Mouse (Mus musculus): Measurements from ENCODE around the gene Cd22.
A peak's percentile ranks its signal among the peaks of the same experiment; 100 is the strongest.
"Not testable (repeated sequence)": the region's sequence is repeated elsewhere in the genome, so short reads cannot be mapped to it uniquely, and the experiment has no call there.

The Cd22 gene

DNA sequence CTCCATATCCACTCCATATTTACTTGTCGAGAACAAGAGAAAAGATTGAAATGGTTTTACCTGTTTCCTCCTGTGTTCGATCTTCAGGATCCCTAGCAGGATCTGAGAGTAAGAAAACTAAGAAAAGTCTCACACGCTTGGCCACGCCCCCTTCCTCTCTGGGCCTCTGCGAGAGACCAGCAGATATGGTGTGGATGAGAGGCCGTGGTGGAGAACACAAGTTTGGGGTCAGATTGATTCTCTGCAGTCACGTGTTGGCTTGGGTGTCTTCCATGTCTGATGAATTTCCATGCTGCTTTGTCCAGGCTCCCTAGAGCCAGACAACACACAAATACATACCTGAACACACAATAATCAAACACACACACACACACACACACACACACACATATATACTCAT, at the start of gene Cd22:
Gene Cd22, minus strand, starts transcription at position 167 of the 400 bp plus-strand sequence.
- no peak for DNase-seq (ENCODE audit: inconsistent ontology term)

DNA sequence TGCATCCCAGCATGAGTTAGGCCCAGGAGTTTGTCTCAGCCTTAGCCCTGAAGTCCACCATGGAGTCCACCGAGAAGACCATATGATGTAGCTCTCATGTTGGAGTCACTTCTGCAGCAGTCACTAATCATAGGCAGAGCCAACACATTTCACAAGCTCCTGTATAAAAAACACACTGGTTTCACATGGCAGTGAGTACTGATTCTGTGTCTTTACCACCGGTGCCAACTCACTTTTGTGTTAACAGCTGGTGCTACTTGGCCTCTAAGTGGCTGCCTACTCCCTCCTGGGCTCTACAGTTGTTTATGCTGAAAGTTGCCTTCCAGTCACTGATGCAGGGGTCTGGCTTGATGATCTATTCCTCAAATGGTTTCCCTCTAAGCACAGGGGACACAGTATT, 44.4 kb upstream of the Cd22 start, which contains the start of gene Hamp2:
Gene Hamp2, minus strand, starts transcription at position 101 of the 400 bp plus-strand sequence.
- DNase-seq (ENCODE audit: inconsistent ontology term), result not testable (repeated sequence)

DNA sequence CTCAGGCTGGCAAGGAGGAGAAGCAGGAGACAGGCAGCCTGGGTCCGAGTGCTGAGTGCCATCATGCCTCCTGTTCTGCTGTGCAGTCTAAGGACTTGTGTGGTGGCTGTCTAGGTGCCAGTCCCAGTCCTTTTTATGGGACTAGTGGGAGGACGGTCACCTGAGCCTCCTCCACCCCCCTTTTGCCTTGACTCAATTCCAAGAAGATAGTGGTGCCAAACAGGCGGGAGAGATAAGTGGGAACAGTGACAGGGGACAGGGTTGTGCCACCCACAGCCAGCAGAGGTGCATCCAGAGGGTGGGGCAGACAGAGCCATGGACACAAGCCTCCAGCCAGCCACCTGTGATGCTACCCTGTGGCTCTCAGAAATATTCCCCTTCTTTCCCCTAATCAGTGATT, 43.9 kb upstream of the Cd22 start:
- no peak for DNase-seq (ENCODE audit: inconsistent ontology term)

DNA sequence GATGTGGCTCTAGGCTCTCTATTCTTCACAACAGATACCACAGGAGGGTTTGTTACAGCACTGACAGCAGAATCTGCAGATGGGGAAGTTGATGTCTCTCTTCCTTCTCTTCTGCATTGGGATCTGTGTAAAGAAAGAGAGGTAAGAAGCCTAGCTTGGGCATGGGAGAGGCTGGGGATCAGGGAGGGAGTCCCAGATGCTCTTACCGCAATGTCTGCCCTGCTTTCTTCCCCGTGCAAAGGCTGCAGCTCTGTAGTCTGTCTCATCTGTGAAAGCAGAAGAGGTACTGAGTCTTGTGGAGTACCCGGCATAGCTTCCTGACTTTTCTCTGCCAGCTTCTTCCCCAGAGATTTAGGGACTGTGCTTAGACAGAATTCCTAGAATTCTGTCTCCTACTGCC, 42.3 kb upstream of the Cd22 start:
- not testable (repeated sequence) for DNase-seq (ENCODE audit: inconsistent ontology term)

DNA sequence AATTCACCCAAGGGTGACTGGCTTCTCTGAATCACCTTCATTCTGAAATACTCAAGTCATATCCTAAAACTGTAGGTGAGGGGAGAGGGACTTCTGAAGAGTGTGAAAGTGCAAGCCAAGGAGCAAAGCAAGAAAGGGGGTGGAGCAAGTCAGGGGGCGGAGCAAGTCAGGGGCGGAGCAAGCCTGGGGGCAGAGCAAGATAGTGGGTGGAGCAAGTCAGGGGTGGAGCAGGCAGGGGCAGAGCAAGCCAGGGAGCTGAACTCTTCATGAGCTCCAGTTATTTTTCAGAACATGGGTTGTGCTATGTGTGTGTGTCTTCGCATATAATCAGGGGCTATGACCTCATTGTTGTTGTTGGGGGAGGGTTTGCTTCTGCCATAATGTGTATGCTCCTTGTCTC, 40.1 kb upstream of the Cd22 start:
- DNase-seq (ENCODE audit: inconsistent ontology term), result no peak

DNA sequence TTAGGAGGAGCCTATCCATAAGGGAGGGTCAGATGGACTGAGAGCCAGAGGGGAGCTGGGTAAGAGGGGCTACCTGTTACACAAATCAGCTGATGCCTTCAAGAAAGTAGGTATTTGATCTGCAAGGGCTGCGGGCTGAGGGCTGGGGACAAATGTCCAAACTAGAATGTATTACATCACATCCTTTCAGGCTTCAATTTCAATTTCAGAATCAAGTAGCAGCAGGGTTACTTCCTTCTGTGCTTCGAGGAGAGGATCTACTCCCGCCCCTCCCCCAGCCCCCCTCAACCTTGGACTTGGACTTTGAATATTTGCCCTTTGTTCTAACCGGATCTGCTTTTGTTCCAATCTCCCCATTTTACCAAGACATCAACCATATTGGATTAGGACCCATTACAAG, 37.1 kb upstream of the Cd22 start:
- DNase-seq (ENCODE audit: inconsistent ontology term), result no peak

DNA sequence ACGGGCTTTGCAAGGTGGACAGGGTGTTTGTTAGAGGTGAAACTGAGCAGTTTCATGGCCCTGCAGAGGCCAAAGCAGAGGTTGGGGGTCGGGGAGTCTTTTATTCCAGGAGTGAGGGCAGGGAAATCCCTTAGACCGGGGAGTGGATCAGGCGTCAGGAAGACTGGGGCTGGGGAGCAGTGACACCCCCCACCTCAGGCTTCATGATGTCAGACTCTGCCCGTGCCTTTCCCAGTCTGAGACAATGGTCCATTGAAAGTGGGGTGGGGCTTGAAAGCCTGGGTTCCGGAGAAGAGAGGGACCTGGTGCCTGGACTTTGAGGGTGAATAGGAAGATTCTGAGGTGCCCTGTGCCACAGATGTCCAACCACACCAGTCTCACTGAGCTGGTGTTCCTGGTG, 36.6 kb upstream of the Cd22 start:
- DNase-seq (ENCODE audit: inconsistent ontology term), result no peak

DNA sequence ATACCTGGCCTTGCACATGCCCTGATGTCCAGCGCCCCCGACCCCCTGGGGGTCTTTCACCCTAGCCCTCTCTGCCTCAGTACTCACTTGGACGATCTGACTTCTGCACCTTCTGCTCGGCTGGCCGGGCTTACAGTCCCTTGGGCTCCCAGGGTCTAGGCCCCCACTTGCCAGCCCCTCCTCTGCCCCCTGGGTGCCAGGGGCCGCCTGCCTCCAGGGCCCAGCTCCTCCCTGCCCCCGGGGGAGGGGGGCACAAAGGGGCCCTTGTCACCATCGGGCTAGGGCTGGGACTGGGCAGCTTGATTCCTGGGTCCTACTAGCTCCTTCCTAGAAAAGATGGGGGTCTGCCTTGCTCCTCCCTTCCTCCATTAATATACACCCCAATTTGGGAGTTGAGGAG, 34.6 kb upstream of the Cd22 start, which contains the start of gene Mag:
Gene Mag, minus strand, starts transcription at position 142 of the 400 bp plus-strand sequence.
- no peak for DNase-seq (ENCODE audit: inconsistent ontology term)

DNA sequence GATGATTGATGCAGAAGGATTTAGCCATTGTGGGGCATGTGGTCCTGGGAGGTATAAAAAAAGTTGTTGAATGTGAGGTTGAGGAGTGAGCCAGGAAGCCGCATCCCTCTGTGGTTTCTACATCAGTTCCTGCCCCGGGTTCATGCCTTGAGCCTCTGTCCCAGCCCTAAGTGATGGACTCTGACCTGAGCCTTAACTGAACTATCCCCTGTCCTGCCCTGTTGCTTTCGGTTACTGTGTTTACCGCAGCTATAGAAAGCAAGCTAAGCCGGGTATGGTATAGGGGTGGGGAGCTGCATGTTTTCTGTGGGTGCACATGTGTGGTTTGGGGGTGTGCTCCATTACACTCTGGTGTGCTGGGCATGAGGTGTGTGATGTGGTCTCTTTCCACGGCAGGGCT, 29.6 kb upstream of the Cd22 start:
- DNase-seq (ENCODE audit: inconsistent ontology term), result no peak

DNA sequence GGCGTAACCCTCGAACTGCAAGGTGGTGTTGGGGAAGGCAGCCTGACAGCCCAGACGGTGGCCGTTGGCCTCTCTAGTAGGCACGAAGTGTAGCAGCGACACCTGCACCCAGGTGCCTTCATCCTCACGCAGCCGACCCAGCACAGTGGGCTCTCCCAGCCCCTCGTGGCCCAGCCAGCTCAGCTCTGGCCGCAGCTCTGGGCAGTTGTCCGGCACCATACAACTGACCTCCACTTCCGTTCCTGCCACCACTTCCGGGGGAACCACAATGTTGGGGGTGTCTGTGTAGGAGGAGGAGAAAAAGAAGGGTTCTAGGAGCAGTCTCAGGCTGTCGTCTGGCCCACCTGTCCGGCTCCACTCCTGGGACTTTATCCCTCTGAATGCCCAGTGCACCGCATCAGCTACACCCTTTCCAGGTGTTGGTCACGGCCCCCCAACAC, 28.9 kb upstream of the Cd22 start:
- no peak for DNase-seq (ENCODE audit: inconsistent ontology term)

DNA sequence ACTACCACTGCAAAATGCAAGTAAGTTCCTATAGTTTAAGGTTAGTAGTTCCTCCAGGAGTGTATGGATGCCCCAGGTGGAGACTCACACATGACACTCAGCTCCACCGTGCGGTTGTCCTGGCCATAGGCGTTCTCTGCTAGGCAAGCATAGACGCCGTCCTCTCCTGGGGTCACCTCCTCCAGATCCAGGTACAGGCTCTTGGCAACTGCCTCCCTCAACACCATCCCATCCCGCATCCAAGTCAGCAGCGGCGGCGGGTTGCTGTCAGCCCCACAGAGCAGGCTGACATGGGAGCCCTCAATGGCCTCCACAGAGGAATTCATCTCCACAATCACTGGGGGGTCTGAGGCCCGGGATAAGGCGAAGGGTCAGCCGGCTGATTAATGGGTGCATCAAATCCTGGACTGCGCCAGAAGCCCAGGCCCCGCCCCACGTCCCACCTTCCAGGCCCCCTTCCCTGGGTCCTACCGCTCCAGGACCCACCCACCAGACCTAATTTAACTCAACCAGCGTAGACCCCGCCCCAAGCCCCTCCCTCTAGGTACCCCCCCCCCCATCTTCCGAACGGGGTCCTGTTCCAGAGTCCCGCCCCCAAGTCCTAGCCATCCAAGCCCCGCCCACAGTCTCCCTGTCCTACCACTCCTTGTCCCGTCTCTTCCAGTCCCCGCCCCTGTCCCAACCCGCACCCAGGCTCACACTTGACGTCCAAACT, 28.3 kb upstream of the Cd22 start:
- peak; percentile 14 for DNase-seq (ENCODE audit: inconsistent ontology term)

DNA sequence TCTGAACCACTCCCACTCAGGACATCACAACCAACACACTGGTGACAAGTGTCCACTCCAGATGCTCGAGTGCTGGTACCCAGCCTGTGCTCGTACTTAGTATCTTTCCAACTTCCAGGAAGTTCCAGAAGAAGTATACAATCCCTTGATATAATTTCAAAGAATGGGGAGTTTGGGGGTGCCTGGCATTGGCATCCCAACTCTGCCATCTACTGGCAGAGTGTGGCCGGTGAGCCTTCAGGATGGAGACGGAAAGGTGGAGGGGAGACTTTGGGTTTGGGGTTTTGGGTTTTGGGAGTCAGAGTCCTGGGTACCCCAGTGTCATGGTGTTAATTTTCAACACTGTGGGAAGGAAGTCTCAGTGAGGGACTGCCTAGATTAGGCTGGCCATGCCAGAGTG, 23.9 kb upstream of the Cd22 start:
- no peak for DNase-seq (ENCODE audit: inconsistent ontology term)

DNA sequence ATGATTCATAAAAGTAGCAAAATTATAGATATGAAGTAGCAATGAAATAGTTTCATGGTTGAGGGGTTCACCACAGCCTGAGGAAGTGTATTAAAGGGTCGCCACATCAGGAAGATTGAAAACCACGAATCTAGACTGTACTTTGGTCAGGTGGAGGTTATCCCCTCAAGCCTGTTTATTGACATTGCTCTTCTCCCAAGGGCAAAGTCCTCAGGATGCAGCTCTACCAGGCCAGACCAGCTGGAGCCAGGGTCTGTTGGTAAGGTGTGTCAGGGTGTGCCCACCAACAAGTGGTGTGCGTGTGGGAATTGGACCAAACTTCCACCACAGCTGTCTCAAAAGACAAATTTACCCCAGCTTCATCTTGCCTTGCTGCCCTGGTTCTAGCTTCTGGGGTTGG, 15.1 kb upstream of the Cd22 start:
- DNase-seq (ENCODE audit: inconsistent ontology term), result no peak

DNA sequence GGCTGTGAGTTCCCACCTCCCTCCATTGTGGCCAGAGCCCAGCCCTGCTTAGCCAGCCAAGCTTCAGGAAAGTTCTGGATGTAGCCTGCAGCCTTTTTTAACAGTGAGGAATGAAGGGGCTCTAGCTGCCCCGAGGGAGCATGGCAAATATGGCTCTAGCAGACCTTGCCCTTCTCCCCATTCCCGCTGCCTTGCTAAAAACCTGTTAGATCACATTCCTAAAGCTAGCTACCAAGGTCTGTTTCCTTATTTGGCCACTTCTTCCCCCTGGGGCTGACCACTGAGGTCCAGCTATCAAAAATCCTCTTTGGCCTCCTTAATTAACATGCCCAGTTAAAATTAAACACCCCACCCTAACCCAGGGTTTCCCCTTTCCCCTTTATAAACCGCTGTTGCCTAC, 12.4 kb upstream of the Cd22 start:
- no peak for DNase-seq (ENCODE audit: inconsistent ontology term)

DNA sequence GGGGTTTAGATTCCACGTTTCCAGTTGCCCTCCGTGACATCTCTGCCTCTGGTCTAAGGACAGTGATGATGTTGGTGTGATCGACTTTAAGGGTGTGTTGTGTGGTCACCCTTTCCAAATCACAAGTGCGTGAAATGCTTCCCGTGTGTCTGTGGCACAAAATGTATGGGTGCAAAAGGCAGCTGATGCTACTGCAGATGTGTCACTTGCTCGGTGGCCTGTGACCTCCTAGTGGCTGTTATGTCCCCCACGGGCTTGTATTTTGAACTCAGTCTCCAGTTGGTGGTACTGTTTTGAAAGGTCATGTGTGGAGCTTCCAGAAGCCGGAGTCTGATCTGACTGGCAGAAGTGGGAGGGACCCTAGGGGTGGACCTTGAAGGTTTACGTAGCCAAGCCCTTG, 11.6 kb upstream of the Cd22 start:
- DNase-seq (ENCODE audit: inconsistent ontology term), result no peak

DNA sequence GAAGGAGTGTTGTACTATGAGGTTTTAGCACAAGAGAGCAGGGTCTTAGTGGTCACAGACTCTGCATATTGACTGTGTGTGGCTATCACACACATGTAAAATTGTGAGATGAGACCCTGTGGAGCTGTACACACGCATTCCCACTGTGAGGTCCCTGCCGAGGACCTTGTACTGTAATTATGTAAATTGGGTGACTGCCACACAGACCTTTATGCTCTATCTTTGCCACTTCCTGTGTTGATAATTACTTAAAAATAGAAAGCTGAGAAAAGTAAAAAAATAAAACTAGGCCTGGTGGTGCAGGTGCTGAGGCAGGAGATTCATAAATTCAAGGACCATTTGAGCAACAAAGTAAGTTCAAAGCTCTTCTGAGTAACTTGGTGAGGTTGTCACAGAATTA, 10.5 kb upstream of the Cd22 start:
- no peak for DNase-seq (ENCODE audit: inconsistent ontology term)

DNA sequence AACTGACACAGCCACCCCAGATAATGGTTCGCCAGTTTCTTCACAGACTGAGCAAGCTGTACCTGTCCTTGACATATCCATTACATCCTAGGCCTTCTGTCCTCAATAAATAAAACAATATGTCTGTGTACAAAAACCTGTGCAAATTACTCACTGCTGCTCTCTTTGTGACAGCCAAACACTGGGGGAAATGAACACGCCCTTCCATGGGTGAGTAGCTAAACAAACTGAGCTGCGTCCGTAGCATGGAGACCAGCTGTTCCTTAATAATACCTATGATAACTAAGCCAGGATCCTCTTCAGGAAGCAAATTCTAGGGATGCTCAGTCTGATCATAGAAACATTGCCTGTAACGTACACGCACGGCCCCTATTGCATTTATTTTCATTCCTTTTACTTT, 8.6 kb upstream of the Cd22 start:
- DNase-seq (ENCODE audit: inconsistent ontology term), result no peak

DNA sequence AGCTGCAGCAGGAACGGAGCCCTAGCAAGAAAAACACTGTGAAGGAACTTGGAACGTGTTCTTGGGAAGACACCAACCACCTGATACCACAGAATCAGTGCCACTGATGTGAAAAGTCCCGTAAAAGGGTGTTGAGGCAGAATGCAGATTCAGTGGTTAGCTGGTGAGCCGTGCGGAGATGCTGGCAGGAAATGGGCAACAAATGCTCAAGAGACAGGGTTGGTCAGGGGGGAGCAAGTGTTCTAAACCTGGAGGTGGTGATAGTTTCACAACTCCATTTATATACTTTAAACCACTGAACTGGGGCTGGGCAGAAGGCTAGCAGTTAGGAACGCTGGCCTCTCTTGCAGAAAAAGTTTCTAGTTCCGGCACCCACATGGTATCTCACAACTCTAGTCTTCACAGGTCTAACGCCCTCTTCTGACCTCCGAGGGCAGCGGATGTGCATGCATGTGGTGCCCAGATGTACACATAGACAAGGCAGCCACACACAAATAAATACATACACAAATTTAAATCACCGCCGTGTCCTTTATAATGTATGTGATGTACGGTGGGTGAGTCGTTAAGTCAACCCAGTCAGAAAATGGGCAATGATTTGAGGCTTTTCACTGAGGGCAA, 7.5 kb upstream of the Cd22 start:
- DNase-seq (ENCODE audit: inconsistent ontology term), result no peak

DNA sequence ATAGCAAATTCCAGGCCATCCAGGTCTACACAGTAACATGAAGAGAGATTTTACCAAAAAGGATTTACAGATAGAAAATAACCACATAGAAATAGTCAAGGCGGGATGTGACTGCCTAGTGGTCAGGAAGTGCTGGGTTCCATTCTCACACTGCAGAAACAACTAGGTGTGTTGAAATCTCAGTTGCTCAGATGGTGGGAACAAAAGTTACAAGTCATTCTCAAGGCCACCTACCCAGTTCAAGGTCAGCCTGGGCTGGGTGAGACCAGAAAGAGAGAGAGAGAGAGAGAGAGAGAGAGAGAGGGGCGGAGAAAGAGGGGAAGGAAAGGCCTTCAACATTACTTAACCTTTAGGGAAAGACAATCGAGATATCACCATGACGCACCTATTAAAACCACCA, 6.7 kb upstream of the Cd22 start:
- no peak for DNase-seq (ENCODE audit: inconsistent ontology term)

DNA sequence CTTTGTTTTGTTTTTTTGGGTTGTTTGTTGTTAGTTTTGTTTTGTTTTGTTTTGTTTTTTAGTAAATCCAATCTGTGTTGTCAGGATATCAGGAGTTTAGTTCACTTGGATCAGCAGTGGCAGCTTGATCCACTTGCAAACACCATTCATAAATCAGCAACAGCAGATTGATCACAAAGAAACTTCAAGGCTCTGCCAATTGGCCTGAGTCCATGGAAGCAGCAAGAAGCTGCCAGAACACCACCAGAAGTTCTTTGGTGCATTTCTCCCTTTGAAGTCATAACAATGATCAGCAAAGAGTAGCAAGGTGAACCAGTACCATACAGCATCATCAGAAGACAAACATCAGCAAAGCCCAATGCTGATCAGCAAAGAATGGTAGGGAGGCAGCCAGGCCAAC, 3.9 kb upstream of the Cd22 start:
- no peak for DNase-seq (ENCODE audit: inconsistent ontology term)

DNA sequence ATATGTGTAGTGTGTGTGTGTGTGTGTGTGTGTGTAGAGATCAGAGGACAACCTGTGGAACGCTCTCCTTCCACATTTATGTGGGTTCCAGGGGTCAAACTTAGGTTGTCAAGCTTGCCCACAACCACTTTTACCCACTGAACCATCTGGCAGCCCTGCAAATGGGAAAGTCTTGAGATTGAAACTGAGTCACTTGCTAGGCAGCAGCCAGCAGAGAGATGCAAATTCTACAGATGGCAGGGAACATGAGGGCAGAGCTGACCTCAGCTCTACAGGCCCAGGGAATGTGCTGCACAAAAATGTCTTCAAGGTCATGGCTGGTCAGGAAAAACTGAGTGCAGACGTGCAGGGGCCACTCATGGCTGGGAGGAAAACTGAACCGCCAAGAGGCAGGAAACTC, 1.2 kb upstream of the Cd22 start:
- DNase-seq (ENCODE audit: inconsistent ontology term), result no peak

DNA sequence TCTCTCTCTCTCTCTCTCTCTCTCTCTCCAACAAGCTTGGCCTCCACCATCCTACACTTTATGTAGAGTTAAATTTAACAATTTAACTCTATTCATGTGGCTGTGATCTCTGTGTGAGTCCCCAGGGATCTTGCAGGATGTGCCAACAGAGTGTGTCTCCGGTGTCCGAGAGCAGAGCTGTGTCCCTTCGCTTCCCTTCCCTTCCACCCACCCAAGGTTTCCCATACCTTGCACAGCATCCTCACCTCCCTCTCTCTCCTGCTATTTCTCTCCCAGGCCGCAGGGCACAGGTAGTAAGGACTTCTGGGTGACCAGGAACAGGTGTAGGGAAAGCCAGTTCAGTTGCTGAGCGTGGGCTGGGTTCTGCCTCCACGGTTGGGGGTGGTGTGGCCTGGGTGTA, 1.2 kb downstream of the Cd22 start:
- DNase-seq (ENCODE audit: inconsistent ontology term), result no peak

DNA sequence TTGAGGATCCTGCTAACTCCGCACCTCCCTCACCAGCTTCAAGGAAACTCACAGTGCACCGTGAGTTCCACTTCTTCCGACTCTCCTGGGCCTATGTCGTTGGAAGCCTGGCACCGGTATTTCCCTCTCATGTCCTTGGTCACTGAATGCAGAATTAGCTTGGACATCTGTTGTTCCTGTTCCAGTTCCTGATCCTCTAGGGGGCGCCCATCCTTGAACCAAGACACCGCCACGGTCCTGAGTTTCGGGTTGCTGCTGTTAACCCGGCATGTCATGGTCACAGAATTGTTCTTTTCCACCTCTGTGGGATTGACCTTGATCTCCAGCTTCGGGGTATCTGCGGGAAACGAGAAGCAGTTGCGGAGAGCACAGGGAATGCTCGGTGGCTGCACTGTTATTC, 7.1 kb downstream of the Cd22 start:
- peak; percentile 19 for DNase-seq (ENCODE audit: inconsistent ontology term)

DNA sequence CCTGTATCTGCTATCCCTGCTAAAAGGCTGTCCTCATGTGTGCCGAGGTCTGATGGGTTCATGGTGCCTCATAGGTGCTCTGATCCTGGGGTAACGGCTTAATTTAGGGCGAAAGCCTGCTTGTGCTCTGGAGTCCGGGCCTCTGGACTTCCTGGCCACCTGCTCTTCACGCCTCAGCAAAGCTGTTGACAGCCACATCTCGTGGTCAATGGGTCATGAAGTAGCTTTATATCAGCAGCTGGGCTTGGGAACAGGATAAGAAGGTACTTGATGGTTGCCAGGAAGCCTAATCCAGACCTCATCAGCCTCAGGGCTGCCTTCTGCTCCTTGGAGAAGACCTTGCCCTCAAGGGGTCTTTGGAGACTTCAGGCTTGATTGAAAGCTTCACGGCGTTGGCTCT, 16.8 kb downstream of the Cd22 start:
- DNase-seq (ENCODE audit: inconsistent ontology term), result no peak
